Mouse (Mus musculus): ENCODE data around the gene Batf.

- TF ChIP-seq POLR2A (IDR thresholded peaks at IDR 0.05; ENCODE audit: low read depth, low read length) (no peak), CTCF (IDR thresholded peaks at IDR 0.05; ENCODE audit: borderline replicate concordance, insufficient read depth, low read length) (no peak)
These were observed 17.8 kb upstream of the Batf start for GRCm38 (mm10) chr12:85668696-85669095.
